Mouse (Mus musculus): ENCODE results near the gene Magi1. TPM values are rescaled to one million over a fixed set of nuclear protein-coding genes. Genes with fewer than 3 reads are reported as not detected.
A peak's percentile ranks its signal among the peaks of the same experiment; 100 is the strongest.

Gene Magi1
- polyA plus RNA-seq, 1 experiment: 5.1 TPM

DNA sequence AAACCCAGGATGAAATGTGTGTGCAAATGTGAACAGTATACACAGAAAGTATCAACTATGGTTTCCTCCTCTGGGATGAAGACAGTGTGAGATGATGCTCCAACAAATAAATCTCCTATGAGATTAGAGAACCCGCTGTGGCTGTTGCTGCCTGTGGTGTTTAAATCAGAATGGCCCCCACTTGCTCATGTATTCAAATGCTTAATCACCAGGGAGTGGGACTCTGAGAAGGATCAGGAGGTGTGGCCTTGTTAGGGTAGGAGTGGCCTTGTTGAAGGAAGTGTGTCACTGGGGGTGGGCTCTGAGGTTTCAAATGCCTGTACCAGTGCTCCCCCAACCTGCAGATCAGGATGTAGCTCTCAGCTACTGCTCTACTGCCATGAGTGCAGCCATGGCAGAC is 410.2 kb downstream of the Magi1 start:
- WGBS: 89% methylated on average over 1 of the region's 1 CpGs
- no peak for DNase-seq (ENCODE audit: low read depth, low spot score)

DNA sequence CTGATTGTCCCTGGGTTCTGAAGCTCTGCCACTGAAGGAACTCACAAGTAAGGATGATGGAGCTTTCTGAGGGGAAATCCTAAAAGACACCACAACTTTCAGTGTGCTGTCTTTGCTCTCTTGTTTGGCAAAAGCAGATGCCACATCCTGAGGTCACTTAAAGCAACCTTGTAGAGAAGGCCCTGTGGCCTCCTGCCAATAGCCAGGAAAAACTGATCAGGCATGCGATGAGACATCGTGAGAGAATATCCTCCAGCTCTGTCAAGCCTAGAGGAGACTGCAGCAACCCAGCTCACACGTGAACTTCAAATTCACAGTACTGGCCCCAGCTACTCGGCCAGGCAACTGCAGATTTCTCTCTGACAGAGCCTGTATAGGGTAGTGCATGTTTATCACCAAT is 412.2 kb downstream of the Magi1 start:
- WGBS: 74% methylated on average over 4 of the region's 4 CpGs
- DNase-seq (ENCODE audit: low read depth, low spot score): no peak

DNA sequence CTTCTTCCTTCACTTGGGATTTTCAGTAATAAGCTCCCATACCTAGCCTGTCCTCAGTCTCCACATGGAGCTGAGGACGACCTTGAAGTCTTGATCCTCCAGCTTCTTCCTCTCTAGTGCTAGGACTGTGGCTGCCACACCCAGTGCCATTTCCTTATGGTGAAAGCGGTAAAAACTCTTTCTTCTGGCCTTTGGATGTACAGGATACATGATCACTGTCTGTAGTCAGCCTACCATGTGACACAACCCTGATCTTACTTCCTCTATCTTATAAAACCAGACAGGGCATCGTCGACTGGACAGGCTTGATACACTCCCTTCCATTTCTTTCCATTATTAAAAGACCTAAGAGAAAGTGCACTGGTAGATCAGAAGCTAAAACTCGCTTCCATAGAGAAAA is 413.7 kb downstream of the Magi1 start:
- DNase-seq (ENCODE audit: low read depth, low spot score): peak; percentile 25
- WGBS: 41% methylated on average over 5 of the region's 5 CpGs

DNA sequence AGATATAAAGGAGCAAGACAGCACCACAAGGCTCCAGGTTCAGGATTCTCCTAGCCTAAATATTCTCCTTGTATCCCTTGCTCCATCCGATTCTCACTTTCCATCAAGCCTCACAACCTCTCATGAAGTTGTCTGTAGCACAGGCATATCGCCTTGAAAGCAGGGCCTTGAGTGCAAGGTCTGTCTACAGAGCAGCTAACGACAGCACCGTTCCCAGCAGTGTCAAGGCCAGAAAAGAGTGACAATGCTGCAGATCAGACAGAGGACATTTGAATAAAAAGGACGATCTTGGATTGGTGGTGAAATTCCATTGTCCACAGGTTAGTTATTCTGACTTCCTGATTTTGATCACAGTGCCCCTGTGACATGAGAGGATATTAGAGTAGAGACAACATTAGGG is 421.5 kb downstream of the Magi1 start:
- 92% methylated on average over 5 of the region's 5 CpGs for WGBS
- no peak for DNase-seq (ENCODE audit: low read depth, low spot score)

DNA sequence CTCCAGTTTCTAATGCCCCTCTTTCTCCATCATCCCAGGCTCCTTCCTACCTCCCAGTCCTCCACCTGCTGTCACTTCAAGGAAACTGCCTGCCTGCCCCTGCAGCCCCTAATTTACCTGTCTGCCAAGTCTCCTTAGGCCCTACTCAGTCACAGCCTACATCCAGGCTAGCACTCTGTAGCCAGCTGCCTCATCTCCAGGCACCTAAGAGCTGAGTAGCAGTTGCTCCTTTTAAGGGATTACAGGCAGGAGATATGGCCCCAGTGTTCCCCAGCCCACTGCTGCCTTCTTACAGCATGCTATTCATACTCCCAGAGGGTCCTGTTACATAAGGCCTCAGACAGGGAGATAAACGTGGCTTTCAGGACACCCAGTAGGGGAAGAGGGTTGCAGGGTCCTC is 426.9 kb downstream of the Magi1 start:
- no peak for DNase-seq (ENCODE audit: low read depth, low spot score)
- WGBS: 54% methylated on average over 1 of the region's 1 CpGs

DNA sequence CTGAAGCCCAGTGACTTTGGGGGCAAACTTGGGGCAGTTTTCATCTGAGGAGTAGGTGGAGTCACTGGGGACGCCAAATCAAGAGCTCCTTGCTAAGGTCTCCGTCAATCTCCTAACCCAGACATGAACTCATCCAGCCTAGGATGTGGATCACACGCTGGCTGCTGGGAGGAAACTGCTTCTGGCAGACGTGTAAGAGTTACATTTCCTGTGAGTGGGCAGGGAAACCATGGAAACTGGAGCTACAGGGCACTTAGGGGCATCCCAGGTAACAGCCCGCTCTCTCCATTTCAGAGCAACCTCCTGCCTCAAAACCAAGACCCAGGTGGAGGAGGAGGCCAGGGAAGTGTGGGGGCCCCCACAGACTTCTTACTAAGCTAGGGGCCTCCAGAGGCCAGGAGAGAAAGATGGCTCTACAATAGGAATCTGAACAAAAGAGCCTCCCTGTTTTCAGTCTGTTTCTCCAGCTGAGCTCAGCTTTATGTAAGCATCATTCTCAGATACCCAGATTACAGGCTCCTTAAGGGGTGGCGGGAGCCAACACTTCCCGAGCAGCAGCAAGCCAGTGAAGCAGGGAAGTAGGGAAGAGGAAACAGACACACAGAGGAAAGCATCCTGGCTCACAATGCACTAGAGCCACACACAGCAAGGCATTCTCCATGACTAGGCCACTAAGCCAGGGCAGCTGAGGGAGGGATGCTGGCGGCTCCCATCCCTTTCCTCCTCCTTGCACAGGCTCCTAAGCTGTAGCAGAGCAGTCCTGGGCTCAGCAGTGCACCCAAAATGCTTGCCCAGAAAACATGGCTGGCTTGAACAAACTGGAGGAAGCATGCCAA is 427.7 kb downstream of the Magi1 start:
- WGBS: 73% methylated on average over 8 of the region's 8 CpGs
- no peak for DNase-seq (ENCODE audit: low read depth, low spot score)

DNA sequence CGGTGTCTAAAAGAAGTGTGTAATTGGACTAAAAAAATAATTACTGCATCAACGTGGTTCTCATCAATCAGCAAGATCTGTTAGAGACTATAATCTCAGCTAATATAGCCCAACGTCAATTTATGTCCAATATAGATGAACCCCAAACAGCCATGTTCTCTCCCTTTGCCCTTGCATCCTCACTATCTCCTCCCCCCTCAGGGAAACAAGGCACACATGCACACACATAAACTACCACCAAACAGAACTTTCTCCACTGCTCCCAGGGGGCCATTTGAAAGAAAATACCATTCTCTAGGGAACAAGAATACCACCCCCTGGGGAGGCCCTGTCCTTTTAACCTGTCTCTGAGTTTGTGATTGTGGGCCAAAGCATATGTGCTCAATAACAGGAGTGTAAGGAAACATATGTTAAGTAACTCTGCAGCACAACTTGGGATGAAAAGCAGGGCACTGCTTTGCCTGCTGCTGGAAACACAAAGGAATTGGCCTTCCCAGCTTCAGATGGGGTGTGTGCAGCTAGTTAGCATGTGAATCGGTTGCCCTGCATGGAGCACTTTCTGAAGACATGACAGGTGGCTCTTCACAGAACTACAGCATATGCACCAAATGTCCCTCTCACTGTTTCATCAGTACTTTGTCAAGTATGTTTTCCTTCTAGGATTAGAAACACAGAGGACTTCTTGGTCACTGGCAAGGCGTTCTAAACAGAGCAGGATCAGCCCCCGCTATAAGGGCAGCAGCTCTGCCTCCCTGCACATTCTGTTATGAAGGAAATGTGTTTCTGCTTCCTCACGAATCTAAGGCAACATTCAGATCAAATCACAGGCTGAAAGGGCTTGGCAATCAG is 434.6 kb downstream of the Magi1 start:
- WGBS: 74% methylated on average over 7 of the region's 7 CpGs
- no peak for DNase-seq (ENCODE audit: low read depth, low spot score)

DNA sequence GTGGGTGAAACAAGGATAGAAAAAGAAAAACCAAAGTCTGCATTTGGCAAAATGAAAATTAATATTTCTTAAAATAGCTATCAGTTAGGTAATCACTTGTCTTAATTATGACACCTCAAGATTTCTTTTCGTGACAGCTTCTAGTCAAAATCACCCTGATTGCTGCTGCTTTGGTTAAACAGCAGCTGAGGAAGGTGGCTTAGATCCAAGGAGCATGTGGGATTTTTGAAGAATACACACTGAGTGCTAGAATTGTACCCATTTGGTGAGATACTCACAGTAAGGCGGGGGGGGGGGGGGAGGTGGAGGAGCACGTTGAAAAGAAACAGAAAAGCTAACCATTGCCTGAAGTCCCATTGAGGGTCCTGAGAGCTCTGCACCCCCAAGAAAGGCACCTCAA is 438.2 kb downstream of the Magi1 start:
- WGBS: 82% methylated on average over 3 of the region's 3 CpGs
- no peak for DNase-seq (ENCODE audit: low read depth, low spot score)

DNA sequence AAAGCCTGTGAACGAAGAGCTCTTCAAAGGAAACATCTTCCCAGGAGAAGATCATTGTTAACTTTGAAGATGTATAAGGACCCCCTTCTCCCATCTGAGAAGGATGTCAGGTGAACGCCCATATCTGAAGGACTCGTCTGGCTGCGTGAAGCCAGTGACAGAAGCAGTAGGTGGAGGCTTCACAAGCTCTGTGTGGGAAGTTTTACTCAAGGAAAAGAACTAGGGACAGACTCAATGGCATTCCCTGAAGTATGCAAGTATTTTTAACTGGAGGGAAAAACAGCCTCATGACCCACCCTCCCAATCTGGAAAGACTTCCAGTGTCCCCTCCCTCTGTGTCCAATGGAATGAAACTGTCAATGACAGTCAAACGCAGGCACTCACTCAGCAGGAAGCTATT is 438.6 kb downstream of the Magi1 start:
- 89% methylated on average over 5 of the region's 5 CpGs for WGBS

DNA sequence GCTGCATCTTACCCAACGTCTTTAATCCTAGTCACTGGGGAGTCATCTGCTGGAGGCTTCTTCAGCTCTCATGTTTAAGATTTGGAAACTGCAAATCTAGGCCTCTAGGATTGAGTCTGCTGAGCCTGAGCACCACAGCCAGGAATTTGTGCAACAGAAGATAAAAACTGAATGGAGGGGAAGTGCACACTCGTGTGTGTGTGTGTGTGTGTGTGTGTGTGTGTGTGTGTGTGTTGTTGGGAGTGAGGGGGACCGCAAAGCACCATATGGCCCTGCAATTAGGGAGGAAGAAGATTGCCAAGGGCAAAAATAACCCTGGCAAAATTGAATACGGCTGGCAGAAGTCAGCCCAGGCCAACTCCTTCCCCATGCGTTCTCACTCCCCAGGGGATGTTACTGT is 439.1 kb downstream of the Magi1 start:
- DNase-seq (ENCODE audit: low read depth, low spot score): no peak
- 75% methylated on average over 5 of the region's 5 CpGs for WGBS

More for the DNA sequence above, 438.6 kb downstream of the Magi1 start:
- no peak for DNase-seq (ENCODE audit: low read depth, low spot score)

DNA sequence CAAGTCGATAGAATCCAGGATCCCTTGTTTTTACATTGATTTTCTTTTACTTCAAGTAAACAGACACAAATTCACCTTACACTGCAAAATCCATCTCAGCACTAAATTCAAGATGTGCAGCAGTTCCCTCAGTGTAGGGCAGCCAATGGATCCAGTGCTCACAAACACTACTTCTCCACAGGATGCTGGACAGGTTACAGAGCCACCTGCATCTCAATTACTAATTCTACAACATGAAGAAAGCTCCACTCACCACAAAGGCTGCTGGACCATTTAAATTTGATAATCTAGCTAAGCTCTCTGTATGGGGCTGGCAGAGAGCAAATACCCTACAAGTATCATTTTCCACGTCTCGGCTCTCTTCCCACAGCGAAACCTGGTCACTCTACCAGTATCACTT is 445.3 kb downstream of the Magi1 start:
- WGBS: 93% methylated on average over 4 of the region's 4 CpGs
- no peak for DNase-seq (ENCODE audit: low read depth, low spot score)

DNA sequence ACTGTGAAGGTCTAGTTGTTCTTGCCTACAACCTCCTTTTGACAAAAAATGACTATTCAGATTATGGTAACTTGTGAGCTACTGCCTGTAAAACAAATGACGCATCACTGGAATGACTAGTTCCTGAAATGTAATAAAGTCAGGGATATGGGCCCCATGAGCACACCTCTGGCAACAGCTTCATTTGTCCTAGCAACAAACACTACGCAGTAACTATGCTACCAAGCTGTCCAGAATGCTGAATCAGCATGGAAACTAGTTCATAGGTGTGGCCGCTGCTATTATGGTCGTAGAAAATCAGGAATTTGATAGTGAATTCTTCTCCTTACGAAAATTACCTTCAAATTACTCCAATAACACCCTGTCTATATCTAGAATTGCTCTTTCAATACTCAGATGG is 447.1 kb downstream of the Magi1 start:
- no peak for DNase-seq (ENCODE audit: low read depth, low spot score)
- 46% methylated on average over 5 of the region's 5 CpGs for WGBS

DNA sequence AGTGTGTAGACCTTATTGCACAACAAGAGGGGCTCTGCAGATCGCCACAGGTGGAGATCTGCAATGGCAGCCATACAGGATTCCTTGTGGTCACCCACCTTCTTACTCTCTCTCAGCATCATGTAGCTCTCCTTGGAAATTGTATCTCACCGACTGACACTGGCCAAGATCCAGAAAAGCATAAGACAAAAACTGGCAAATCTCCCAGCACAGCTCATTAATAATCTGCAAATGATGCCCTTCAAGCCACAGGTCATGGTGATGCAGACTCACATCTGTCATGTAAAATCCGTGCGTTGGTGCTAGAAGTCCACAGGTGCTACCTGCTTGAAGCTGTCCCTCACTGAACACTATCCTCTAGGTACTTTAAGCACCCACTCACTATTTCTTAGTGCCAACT is 448.5 kb downstream of the Magi1 start:
- no peak for DNase-seq (ENCODE audit: low read depth, low spot score)
- 82% methylated on average over 4 of the region's 4 CpGs for WGBS

DNA sequence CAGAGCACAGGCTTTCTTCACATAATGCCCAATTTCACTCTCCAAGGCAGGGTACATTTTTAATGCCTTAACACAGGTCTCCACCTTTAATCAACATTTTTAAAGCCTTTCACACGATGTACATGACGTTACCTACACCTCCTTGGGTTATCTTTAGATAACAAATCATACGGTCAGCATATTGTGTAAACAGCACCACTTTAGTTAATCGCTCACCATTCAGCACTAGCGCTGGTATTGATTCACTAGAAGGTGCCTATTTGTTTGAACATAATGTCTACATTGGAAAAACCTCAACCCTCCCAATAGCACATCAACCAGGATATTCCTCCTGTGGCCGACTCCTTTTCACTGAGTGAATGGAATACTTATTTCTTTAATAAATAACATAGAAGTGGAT is 455.5 kb downstream of the Magi1 start:
- DNase-seq (ENCODE audit: low read depth, low spot score): no peak
- WGBS: 29% methylated on average over 6 of the region's 6 CpGs

DNA sequence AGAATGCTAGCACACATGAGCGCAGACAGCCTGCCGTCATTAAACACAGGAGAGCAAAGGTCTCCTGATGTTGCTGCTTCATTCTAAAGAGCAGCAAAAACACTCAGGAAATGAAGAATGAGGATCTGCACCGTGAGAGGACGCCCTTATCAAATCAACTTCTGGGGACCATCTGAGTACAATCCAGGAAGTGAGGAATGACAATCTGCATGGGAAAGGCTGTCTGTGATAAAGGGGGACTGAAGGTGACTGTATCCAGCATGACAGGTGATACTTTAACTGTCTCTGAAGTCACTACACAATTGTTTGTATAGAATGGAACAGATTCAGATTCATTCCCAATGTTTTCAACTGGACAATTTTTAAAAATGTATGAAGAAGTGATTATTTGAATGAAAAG is 456.8 kb downstream of the Magi1 start:
- no peak for DNase-seq (ENCODE audit: low read depth, low spot score)
- 23% methylated on average over 4 of the region's 4 CpGs for WGBS

DNA sequence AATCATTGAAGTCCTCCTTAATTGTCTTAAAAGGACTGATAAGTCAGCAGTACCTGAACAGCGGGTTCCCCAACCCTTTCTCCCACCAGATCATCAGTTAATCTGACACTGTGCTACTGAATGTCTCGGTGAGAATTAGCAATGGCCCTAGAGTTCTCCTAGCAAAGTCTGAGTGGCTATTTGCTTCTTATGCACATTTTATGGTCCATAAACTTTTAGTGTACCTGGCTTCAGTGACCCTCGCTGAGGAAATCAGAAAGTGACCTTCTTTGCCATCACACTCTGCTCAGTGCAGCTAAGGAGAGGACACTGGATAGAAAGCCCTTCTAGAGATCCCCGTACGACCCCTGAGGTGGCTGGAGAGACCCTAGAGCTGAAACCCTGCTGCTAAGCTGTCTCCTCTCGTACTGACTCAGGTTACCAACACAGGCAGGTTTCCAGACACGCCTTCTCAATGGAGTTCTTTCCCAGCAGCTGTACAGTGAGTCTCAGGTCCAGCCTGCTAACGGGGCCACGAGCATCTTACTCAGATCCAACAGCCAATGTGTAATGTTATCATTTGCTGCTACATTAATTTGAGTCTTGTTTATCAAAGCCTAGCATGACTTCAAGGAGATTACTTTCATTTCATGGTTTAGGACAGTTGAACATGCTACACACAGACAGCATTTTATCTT is 461.4 kb downstream of the Magi1 start:
- DNase-seq (ENCODE audit: low read depth, low spot score): no peak
- 43% methylated on average over 9 of the region's 9 CpGs for WGBS

DNA sequence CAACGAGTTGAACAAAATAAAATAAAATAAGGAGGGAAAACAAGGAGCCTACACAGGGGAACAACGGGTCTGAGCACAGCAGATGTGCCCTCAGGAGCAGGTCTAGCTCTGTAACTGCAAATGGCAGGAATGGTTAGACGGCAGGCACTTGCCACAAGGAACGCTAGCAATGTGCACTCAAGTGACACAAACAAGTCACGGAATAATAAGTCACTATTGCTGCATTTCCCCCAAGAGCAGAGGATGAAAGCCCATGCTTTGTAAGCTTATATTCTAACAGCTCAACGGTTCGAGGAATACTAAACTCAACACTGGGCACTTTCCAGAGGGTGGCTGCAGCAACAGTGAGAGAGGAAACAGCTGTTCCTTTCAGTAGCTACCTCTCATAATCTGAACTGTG is 462.2 kb downstream of the Magi1 start:
- DNase-seq (ENCODE audit: low read depth, low spot score): no peak
- WGBS: 72% methylated on average over 7 of the region's 7 CpGs

DNA sequence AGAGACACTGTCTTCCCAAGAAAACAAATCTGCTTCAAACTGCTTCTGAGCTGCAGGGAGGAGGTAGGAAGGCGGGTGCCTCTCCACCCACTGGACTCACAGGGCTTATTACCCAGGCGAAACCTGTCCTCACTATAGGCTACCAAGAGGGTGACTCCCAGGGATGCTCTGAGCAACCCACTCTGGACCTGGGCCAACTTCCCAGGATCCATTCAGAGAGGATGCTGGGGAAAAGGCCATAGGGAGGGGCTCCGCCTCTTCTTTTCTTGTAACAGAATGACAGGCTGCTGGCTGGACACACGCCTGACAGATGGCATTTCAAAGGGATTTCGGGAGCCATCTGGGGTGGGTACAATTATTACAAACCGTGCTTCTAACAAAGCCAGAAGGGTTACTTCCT is 463.8 kb downstream of the Magi1 start:
- DNase-seq (ENCODE audit: low read depth, low spot score): peak; percentile 51
- 53% methylated on average over 6 of the region's 6 CpGs for WGBS

DNA sequence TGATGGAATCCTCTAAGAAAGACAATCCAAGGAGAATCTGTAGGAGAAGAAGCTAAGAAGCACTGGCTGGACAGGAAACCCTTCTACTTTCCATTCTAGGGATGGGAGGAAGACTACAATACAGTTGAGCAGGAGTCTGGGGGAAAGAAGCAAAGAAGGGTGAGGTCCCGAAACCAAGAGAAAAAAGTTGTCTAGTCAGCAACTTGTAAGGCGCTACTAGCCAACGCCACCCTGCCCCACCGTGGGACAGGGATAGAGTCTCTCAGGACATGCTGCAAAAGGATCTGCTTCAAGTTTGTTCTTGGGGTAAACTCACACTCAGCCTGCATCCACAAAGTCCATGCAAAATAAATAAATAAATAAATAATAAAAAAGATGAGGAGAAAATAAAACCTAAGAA is 464.4 kb downstream of the Magi1 start:
- no peak for DNase-seq (ENCODE audit: low read depth, low spot score)
- 95% methylated on average over 4 of the region's 4 CpGs for WGBS

DNA sequence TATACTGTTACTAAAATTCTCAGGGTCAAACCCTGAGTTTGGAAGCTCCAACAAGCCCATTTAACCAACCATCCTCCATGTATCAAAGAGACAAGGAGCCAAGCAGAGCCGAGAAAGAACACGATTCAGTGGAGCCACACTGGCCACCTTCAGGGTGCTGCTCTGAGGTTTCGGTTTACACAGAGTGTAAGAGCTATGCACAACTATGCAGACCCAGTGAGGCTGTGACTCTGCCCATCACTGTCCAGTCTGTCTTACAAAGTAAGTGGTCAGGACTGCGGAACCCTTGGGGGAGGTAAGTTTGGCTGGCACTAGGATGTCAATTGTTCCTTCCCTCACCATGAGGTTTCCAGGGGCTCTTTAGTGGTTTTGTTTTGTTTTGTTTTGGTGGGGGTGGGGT is 465.2 kb downstream of the Magi1 start:
- 91% methylated on average over 4 of the region's 4 CpGs for WGBS

More for the DNA sequence above, 465.2 kb downstream of the Magi1 start:
- no peak for DNase-seq (ENCODE audit: low read depth, low spot score)
